Mouse (Mus musculus): ENCODE results near the gene Vmn2r17.

DNA sequence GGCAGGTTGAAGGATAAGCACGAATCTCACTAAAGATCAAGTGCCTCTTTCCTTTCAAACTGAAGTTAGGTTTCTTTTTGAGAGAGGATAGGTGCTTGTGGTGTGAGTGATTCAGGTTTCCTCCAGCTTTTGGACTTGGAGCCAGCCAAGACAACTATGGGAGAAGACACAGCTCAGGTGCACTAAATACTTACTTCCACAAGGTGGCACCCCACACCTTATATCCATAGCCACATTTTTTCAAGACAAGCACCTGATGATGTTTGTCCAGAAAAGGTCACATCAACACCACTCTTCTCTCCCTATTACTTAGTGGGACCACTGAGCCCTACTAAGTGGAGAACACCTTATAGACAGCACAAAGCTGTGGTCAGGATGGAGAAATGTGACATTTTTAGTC, 87.2 kb downstream of the Vmn2r17 start:
- peak; percentile 21 for TF ChIP-seq CTCF (IDR thresholded peaks at IDR 0.05; ENCODE audit: low read depth, low read length)
- TF ChIP-seq EP300 (IDR thresholded peaks at IDR 0.05; ENCODE audit: insufficient read depth, low read depth, low read length): no peak
- no peak for TF ChIP-seq POLR2A (IDR thresholded peaks at IDR 0.05; ENCODE audit: insufficient read depth, low read length)

All from ES-Bruce4 (cell line).